Mouse (Mus musculus) cortical plate, adult 2 months (tissue): ENCODE measurements around the gene Zfp598. TPM values are rescaled to one million over a fixed set of nuclear protein-coding genes. Genes with fewer than 3 reads are reported as not detected.
"Not testable (repeated sequence)": the region's sequence is repeated elsewhere in the genome, so short reads cannot be mapped to it uniquely, and the experiment has no call there.

Experiments used
- H3K27ac ChIP-seq: fragments of 200-500 bp; 2 replicates; pipeline ENCODE4 v1.5.1; 2012; ENCODE audit warnings: low read length, control low read depth, inconsistent platforms; ENCODE audit not compliant: insufficient read depth
- H3K4me1 ChIP-seq: fragments of 200-500 bp; 2 replicates; pipeline ENCODE4 v1.6.1; 2011; ENCODE audit warnings: low read length; ENCODE audit not compliant: control insufficient read depth, insufficient read depth
- H3K4me3 ChIP-seq: fragments of 200-500 bp; 2 replicates; pipeline ENCODE4 v1.5.1; 2011; ENCODE audit warnings: mild to moderate bottlenecking, low read length, control low read depth; ENCODE audit not compliant: insufficient read depth
- CTCF ChIP-seq: fragments of 200-500 bp; IDR thresholded peaks from 2 replicates; pipeline ENCODE4 v1.5.1; 2011; ENCODE audit warnings: mild to moderate bottlenecking, control low read depth, low read length; ENCODE audit not compliant: insufficient read depth; ENCODE audit errors: extremely low read depth
- POLR2A ChIP-seq: fragments of 200-500 bp; IDR thresholded peaks from 2 replicates; pipeline ENCODE4 v1.6.1; 2011; ENCODE audit warnings: mild to moderate bottlenecking, low read length, control low read depth; ENCODE audit not compliant: insufficient read depth; ENCODE audit errors: extremely low read depth
- polyA plus RNA-seq: library from polyadenylated mRNA; depleted of rRNA; stranded (reverse); fragments of >200 nt; gene quantifications from 2 replicates; pipeline ENCODE4 v1.2.3, GENCODE M21; 2012

Gene Zfp598
- polyA plus RNA-seq, 1 experiment: 53.5 TPM

DNA sequence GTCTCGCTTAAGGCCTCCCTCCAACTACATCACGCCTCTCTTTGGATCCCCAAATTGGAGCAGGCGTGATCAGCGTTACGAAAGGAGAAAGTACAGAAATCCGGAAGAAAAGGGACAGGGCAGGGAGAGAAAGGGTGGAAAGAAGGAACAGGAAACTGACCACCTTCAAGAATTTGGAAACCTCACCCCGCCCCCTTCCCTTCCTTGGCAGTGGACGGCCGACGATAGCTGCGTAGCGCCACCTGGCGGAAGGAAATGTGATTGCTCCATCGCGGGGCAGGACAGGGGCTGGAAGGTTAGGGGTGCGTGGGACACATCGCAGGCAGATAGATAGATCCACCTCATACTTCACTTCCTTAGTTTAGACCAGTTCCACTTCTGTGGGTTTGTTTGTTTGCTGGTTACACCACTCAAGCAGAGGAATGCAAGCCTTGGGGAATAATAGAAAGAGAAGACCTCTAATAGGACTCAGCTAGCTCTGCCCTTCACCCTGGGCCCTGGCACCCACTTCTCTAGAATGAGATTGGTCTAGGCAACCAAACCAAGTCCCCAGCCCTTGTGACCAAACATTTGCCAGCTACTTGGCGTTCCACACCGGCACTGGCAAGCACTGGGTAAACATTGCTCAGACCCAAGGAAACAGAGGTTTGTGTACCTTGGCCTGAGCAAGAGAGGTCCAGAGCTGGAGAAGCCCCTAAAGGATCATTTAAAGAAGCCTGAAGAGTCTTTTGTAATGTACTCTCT, 15.3 kb upstream of the Zfp598 start:
- peaks cover 6% of the 10 kb centered on the region; the same call in 1 of the 2 replicates for H3K4me1 ChIP-seq
- no peak overlapping the region for H3K27ac ChIP-seq
- H3K4me3 ChIP-seq: no peak overlapping the region
- TF ChIP-seq CTCF (peak; percentile 87), POLR2A (no peak)

DNA sequence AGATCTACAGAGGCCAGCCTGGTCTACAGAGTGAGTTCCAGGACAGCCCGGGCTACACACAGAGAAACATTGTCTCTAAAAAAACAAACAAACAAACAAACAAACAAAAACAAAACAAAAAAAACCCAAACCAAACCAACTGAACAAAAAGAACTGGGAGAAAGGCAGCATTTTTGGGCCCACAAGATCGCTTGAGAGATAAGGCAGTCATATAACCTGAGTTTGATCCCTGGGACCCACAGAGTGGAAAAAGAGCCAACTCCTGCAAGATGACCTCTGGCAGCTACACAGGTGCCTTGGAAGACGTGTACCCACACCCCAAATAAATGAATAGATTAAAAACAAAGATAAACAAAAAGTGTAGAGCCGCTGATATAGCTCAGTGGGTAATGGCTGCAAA, 14.5 kb upstream of the Zfp598 start:
- Histone ChIP-seq H3K4me1 (peaks cover 4% of the 10 kb centered on the region; the same call in 1 of the 2 replicates), H3K4me3 (no peak overlapping the region), H3K27ac (no peak overlapping the region)
- TF ChIP-seq POLR2A (no peak), CTCF (no peak)

DNA sequence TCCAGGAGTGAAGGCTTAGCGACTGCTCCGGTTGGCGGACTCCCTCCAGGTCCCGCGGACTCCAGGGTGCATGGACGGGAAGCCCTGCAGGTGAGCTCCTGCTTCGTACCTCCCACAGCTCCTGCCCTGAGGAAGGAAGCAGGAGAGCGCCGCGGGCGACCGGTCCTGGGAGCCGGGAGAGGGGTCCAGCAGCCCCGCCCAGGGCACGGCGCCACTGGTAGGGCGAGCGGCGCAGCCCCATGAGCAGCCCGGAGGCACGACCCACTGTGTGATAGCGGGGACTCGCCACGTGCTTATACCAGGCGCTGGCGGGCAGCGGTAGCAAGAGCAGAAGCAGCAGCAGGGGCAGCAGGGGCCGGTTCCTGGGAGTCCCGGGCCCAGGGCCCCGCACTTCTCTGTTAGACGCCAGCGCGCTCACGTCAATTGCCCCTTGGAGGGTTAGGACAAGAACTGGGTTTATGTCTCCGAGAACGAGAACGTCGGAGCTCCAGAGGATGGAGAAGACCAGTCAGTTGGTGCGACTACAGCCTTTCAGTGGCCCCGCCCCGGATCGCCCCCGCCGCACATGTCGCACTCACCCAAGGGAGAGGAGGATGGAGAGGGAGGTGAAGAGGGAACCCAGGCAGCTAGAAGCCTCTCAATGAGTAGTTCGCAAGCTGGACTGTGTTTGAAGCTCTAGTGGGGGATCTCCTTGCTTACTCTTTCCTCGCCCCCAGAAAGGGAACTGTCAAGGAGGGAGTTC, 11.3 kb upstream of the Zfp598 start, which contains the start of gene Npw:
Gene Npw (minus strand): TSS at position 441 of the 742 bp plus-strand sequence.
- no peak for TF ChIP-seq POLR2A
- TF ChIP-seq CTCF: no peak
- H3K4me3 ChIP-seq: no peak within 1 kb of the TSS
- no peak within 1 kb of the TSS for H3K27ac ChIP-seq
- H3K4me1 ChIP-seq: peaks cover 2% of the 10 kb centered on the region; the same call in 1 of the 2 replicates

DNA sequence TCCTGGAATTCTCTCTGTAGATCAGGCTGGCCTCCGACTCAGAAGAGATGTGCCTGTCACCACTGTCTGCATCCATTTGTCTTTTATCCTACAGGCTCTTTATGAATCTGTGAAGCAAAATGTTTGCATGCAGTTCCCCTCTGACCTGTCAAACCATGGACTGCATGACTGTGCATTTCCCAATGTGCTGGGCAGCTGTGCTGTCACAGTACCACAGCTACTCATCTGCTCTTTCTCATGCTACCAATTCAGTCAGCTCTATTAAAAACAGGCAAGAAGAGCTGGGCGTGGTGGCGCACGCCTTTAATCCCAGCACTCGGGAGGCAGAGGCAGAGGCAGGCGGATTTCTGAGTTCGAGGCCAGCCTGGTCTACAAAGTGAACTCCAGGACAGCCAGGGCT, 2.5 kb upstream of the Zfp598 start:
- not testable (repeated sequence) for H3K4me3 ChIP-seq, H3K4me1 ChIP-seq, H3K27ac ChIP-seq

DNA sequence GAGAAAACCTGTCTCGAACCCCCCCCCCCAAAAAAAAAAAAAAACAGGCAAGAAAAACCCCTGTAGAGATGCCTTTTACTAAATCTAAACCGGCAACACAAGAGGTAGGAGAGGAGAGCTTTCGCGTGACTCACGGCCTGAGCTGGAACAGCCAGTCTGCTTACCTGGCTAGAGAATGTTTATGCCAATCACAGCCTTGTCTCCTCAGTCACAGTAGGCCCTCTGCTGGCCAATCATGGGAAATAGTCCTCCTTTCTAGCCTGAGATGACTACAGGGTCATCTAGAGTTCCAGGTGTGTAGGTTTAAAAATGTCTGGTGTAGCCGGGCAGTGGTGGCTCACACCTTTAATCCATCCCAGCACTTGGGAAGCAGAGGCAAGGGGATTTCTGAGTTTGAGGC, 2.1 kb upstream of the Zfp598 start:
- Histone ChIP-seq H3K4me3 (no peak overlapping the region), H3K4me1 (peaks cover 5% of the 10 kb centered on the region; the same call in 1 of the 2 replicates), H3K27ac (no peak overlapping the region)
- no peak for TF ChIP-seq POLR2A
- TF ChIP-seq CTCF: peak; percentile 76

DNA sequence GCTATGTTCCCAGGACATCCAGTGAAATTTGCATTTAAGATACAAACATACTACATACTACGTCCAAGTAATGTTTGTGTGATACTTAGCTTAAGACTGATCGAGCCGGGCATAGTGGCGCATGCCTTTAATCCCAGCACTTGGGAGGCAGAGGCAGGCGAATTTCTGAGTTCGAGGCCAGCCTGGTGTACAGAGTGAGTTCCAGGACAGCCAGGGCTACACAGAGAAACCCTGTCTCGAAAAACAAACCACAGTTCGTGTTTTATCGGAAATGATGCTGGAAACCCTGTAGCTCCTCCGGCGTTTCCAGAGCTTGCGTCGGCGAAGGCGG, 308 bp upstream of the Zfp598 start:
- Histone ChIP-seq H3K27ac (peak overlapping the region; percentile 68; the same call in 1 of the 2 replicates), H3K4me3 (peak overlapping the region; percentile 50)
- not testable (repeated sequence) for H3K4me1 ChIP-seq

DNA sequence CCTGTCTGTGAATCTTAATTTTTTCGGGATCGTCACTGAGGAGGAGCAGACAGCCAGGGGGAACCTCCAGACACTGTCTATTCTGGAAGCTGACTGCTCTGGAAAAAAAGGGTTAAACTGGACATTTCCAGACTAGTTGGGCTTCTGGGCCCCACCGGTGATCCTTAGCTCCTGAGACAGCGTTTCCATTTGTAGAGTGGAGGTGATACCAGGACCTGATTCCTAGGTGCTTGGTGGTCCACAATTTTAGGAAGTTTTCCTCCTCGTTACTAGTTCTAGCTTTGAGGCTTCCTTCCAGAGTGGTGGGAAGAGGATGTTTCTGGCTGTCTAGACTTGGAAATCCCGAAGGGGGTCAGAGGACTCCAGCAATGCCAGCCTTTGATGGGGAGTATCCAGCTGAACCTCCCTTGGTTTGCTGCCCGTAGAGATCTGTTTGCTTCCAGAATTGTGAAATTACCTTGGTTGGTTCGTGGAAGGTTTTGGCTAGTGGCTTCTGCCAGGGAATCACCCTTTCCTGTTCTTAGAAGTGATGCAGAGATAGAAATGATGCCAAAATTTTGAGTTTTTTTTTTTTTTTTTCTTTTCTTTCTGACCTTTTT, 858 bp downstream of the Zfp598 start:
- Histone ChIP-seq H3K4me3 (peak overlapping the region; percentile 50), H3K27ac (no peak overlapping the region), H3K4me1 (peaks cover 7% of the 10 kb centered on the region)
- TF ChIP-seq POLR2A (no peak), CTCF (no peak)

DNA sequence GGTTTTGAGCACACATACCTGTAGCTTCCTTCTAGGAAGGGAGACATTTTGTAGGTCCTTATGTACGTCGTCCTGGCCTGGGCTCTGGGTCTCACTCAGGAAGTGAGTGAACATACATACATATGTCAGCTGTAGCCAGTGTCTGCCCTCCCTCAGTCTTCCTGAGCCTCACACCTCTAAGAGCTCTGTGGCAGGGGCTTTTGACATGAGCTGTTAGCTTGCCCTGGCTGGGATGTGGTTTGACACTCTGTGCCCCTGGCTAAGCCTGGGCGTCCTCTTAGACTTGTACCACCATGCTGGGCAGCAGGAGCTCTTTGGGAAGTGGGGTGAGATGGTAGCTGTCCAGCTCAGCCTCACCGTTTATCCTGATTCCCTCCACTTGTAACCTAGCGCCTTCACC, 1.9 kb downstream of the Zfp598 start:
- peaks cover 9% of the 10 kb centered on the region for H3K4me1 ChIP-seq
- no peak overlapping the region for H3K4me3 ChIP-seq
- TF ChIP-seq POLR2A (no peak), CTCF (no peak)
- H3K27ac ChIP-seq: no peak overlapping the region

DNA sequence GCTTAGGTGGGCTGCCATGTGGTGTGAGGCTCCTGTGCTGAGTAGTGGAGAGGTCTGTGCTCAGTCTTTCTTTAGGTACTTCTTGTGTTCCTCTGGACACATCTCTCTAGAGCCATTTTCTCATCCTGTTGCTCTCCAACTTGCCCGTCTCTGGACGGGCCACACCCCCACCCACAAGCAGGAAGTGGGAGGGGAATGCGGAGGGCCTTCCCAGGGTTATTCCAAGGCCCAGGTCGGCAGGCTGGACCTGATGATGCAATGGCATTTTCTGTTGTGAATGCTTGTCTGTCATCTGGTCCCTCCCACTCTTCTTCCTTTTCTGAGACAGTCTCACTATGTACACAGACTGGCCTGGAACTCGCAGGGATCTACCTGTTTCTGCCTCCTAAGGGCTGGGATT, 2.7 kb downstream of the Zfp598 start:
- Histone ChIP-seq H3K27ac (no peak overlapping the region), H3K4me1 (peaks cover 9% of the 10 kb centered on the region), H3K4me3 (no peak overlapping the region)
- TF ChIP-seq CTCF: no peak
- TF ChIP-seq POLR2A: no peak

DNA sequence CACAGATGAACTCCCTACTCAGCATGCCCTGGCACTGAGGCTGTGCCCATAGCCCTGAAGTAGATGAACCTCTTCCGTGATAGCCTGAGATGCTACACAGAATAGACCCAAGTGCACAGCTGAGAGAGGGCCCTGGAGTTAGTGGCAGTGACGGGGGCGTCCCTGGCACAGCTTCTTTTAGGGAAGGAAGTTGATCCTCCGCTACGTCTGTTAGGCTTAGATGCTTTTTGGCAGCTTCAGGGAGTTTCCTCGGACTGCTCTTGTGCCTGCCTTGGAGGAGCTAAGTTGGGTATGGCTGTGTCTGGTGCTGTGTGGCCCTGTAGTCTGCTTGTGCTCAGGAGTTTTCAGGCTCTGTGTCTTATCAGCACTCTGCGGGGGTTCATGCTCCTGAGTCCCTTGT, 4.8 kb downstream of the Zfp598 start:
- Histone ChIP-seq H3K27ac (no peak overlapping the region), H3K4me3 (no peak overlapping the region), H3K4me1 (peaks cover 9% of the 10 kb centered on the region)
- no peak for TF ChIP-seq POLR2A
- TF ChIP-seq CTCF: no peak
